Mouse (Mus musculus) hindbrain, embryonic 10.5 days (tissue): ENCODE results near the gene Cyp8b1. TPM values are rescaled to one million over a fixed set of nuclear protein-coding genes. Genes with fewer than 3 reads are reported as not detected.

Experiments
- DNase-seq: peaks from one replicate; pipeline ENCODE4 v3.0.0-alpha.2; 2017; ENCODE audit warnings: low spot score
- H3K27ac ChIP-seq: fragments of 300-500 bp; sonication (generic); 2 replicates; pipeline ENCODE4 v1.5.1; 2016; ENCODE audit warnings: mild to moderate bottlenecking, moderate library complexity
- H3K27me3 ChIP-seq: fragments of 300-500 bp; sonication (generic); 2 replicates; pipeline ENCODE4 v1.6.1; 2016; ENCODE audit warnings: mild to moderate bottlenecking; ENCODE audit not compliant: poor library complexity, insufficient read depth, severe bottlenecking
- H3K36me3 ChIP-seq: fragments of 300-500 bp; sonication (generic); 2 replicates; pipeline ENCODE4 v1.6.1; 2016; ENCODE audit warnings: mild to moderate bottlenecking, moderate library complexity
- H3K4me1 ChIP-seq: fragments of 300-500 bp; sonication (generic); replicated peaks from 2 replicates; pipeline ENCODE4 v1.6.1; 2016; ENCODE audit warnings: mild to moderate bottlenecking
- H3K4me3 ChIP-seq: fragments of 300-500 bp; sonication (generic); 2 replicates; pipeline ENCODE4 v1.5.1; 2016; ENCODE audit warnings: mild to moderate bottlenecking, moderate library complexity
- H3K9me3 ChIP-seq: fragments of 300-500 bp; sonication (generic); 2 replicates; pipeline ENCODE4 v1.6.1; 2016; ENCODE audit warnings: mild to moderate bottlenecking, moderate library complexity
- WGBS: fragments of 180-500 bp; shearing (Covaris S2); methylation state at CpG from one replicate; pipeline ENCODE4 v1.1.7; 2016; 5-methylcytosine and 5-hydroxymethylcytosine counted together
- polyA plus RNA-seq: library from polyadenylated mRNA; unstranded; fragments of >200 nt; fragmentation: Nextera tagmentation; extraction: Ambion mirVana; gene quantifications from 2 replicates; pipeline ENCODE4 v1.2.1, GENCODE M21; 2016

Gene Cyp8b1
- polyA plus RNA-seq, 1 experiment from 2014 or later, result not detected

- Histone ChIP-seq H3K36me3 (no peaks in the 10 kb centered on the region), H3K4me1 (no peaks in the 10 kb centered on the region), H3K9me3 (no peaks in the 10 kb centered on the region), H3K27ac (no peak overlapping the region), H3K27me3 (no peaks in the 10 kb centered on the region), H3K4me3 (no peak overlapping the region)
- no peak for DNase-seq
- WGBS, result 84% methylated on average over 4 of the region's 4 CpGs
Observed at GRCm38 (mm10) chr9:121896820-121897219, 19.3 kb downstream of the Cyp8b1 start.

DNA sequence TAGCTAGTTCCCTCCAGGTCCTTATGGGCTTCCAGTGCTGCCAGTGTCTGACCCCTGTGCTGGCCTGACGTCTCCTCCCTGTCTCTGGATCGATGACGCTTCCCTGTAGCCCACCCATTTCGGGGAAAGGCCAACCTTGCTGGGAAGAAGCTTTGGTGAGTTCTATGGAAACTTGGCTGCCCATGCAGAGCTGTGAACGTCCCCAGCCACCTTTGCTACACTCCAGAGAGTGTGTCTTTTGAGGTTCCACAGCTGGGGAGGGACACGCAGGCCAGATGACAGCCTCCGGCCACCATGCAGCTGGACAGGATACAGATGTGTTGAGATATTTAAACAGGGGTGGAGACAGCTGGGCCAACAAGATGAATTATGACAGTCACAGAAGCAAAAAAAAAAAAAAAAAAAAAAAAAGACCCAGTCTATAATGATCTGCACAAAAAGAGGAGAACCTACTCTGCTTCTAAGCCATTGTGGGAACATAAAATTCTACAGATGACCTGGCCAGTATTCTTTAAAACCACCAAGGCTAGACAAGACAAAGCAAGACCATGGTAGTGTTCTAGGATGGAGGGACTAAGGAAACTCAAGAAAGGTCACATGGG lies 20.6 kb downstream of the Cyp8b1 start:
- H3K4me1 ChIP-seq, result peaks cover 8% of the 10 kb centered on the region
- no peak for DNase-seq
- no peak overlapping the region for H3K27ac ChIP-seq
- H3K9me3 ChIP-seq, result no peaks in the 10 kb centered on the region
- H3K4me3 ChIP-seq, result no peak overlapping the region
- no peaks in the 10 kb centered on the region for H3K27me3 ChIP-seq
- no peaks in the 10 kb centered on the region for H3K36me3 ChIP-seq
- 76% methylated on average over 7 of the region's 7 CpGs for WGBS

- WGBS, result 86% methylated on average over 7 of the region's 7 CpGs
Observed at GRCm38 (mm10) chr9:121894447-121894846, 21.7 kb downstream of the Cyp8b1 start.

DNA sequence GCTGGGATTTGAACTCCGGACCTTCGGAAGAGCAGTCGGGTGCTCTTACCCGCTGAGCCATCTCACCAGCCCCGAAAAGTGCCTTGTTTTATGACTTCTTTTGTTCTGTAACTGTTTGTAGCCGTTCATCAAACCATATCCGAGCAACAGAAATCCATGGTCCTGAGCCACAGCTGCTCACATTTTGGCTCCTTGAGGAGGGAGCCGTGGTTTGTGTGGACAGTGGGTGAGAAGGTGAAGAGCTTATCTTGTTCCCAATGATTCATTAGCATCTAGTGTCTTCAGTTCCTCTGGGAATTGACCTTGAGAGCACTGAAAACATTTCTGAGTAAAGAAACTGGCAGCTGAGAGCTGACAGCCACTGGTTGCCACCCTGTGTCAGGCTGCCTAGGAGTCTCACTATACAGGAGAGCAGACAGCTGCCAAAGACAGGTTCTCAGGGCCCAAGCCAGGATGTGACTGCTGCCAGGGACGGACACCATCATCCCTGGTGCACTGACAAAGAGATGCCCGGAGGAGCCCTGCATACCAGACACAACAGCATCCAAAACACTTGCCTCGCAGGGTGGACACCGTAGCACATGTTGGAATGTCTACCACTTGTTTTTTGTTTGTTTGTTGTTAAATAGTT lies 23.9 kb downstream of the Cyp8b1 start:
- Histone ChIP-seq H3K4me1 (peaks cover 15% of the 10 kb centered on the region), H3K36me3 (no peaks in the 10 kb centered on the region), H3K27me3 (no peaks in the 10 kb centered on the region), H3K9me3 (no peaks in the 10 kb centered on the region), H3K27ac (no peak overlapping the region), H3K4me3 (no peak overlapping the region)
- WGBS, result 90% methylated on average over 12 of the region's 12 CpGs
- no peak for DNase-seq

More at GRCm38 (mm10) chr9:121894447-121894846, 21.7 kb downstream of the Cyp8b1 start:
- DNase-seq, result no peak
- H3K36me3 ChIP-seq, result no peaks in the 10 kb centered on the region
- H3K4me1 ChIP-seq, result peaks cover 15% of the 10 kb centered on the region
- H3K27ac ChIP-seq, result no peak overlapping the region
- H3K4me3 ChIP-seq, result no peak overlapping the region
- no peaks in the 10 kb centered on the region for H3K9me3 ChIP-seq
- no peaks in the 10 kb centered on the region for H3K27me3 ChIP-seq

DNA sequence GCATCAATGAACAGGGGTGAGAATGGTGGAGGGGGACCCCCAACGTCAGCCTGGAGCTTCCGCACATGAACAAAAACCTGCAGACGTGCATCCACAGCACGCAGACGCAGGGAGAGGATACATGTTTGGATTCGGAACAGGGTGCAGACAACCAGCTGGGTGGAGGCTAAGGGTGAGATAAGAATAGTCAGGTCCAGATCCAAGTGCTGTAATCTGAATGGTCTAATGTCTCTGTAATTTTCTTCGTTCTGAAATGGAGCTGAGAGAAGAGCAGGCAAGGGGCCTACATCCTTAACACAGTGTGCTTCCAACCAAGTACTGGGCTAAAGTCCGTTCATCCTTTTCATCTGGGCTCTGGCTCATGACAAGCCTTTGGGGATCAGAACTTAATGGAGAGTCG lies 24.8 kb downstream of the Cyp8b1 start:
- Histone ChIP-seq H3K4me3 (no peak overlapping the region), H3K9me3 (no peaks in the 10 kb centered on the region), H3K36me3 (no peaks in the 10 kb centered on the region), H3K4me1 (peaks cover 15% of the 10 kb centered on the region), H3K27ac (no peak overlapping the region), H3K27me3 (no peaks in the 10 kb centered on the region)
- DNase-seq, result no peak
- WGBS, result 91% methylated on average over 9 of the region's 9 CpGs

- H3K9me3 ChIP-seq, result no peaks in the 10 kb centered on the region
- H3K27me3 ChIP-seq, result no peaks in the 10 kb centered on the region
- 0 out of 2 replicates have a peak overlapping the region, but pooled peaks have one; percentile 11 for H3K4me3 ChIP-seq
- H3K36me3 ChIP-seq, result no peaks in the 10 kb centered on the region
- 32% methylated on average over 18 of the region's 18 CpGs for WGBS
- H3K4me1 ChIP-seq, result peaks cover 15% of the 10 kb centered on the region
- H3K27ac ChIP-seq, result peak overlapping the region; percentile 29
- peak; percentile 48 for DNase-seq
Observed at GRCm38 (mm10) chr9:121890441-121890941, 25.6 kb downstream of the Cyp8b1 start.

GRCm38 (mm10) chr9:121889927-121890440 lies 26.1 kb downstream of the Cyp8b1 start:
- Histone ChIP-seq H3K27ac (peak overlapping the region; percentile 29; the same call in 1 of the 2 replicates), H3K4me3 (0 out of 2 replicates have a peak overlapping the region, but pooled peaks have one; percentile 11), H3K4me1 (peaks cover 15% of the 10 kb centered on the region), H3K36me3 (no peaks in the 10 kb centered on the region), H3K9me3 (no peaks in the 10 kb centered on the region), H3K27me3 (no peaks in the 10 kb centered on the region)
- no peak for DNase-seq
- WGBS, result 67% methylated on average over 4 of the region's 4 CpGs

- Histone ChIP-seq H3K27me3 (no peaks in the 10 kb centered on the region), H3K27ac (no peak overlapping the region), H3K4me1 (peaks cover 4% of the 10 kb centered on the region; the same call in 1 of the 2 replicates), H3K9me3 (no peaks in the 10 kb centered on the region), H3K36me3 (no peaks in the 10 kb centered on the region), H3K4me3 (no peak overlapping the region)
- WGBS, result 77% methylated on average over 7 of the region's 7 CpGs
- DNase-seq, result no peak
Observed at GRCm38 (mm10) chr9:121882015-121882457, 34.1 kb downstream of the Cyp8b1 start.

- Histone ChIP-seq H3K4me3 (no peak overlapping the region), H3K36me3 (no peaks in the 10 kb centered on the region), H3K27ac (no peak overlapping the region), H3K4me1 (peaks cover 4% of the 10 kb centered on the region; the same call in 1 of the 2 replicates), H3K27me3 (no peaks in the 10 kb centered on the region), H3K9me3 (no peaks in the 10 kb centered on the region)
- 83% methylated on average over 6 of the region's 6 CpGs for WGBS
- no peak for DNase-seq
Observed at GRCm38 (mm10) chr9:121881301-121881700, 34.8 kb downstream of the Cyp8b1 start.

DNA sequence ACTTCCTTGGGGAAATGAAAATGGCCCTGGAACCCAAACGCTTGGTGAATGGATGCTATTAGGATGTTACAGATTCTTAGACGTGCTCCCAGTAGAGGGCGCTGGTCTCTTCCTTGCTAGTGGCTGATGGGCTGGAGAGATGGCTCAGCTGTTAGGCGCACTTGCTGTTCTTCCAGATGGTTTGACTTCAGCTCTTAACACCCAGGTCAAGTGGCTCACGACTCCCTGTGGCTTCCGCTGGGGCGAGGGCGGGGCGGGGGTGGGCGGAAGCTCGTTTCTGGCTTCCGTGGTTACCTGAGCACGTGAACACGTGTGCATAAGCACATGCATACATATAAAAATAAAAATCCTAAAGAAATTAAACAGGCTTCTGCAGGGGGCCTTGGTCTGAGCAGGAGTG lies 35.3 kb downstream of the Cyp8b1 start:
- Histone ChIP-seq H3K27ac (no peak overlapping the region), H3K36me3 (no peaks in the 10 kb centered on the region), H3K9me3 (no peaks in the 10 kb centered on the region), H3K4me1 (peaks cover 4% of the 10 kb centered on the region; the same call in 1 of the 2 replicates), H3K27me3 (no peaks in the 10 kb centered on the region), H3K4me3 (no peak overlapping the region)
- WGBS, result 31% methylated on average over 14 of the region's 14 CpGs
- peak; percentile 60 for DNase-seq

- WGBS, result 31% methylated on average over 3 of the region's 3 CpGs
- no peaks in the 10 kb centered on the region for H3K36me3 ChIP-seq
- no peak overlapping the region for H3K4me3 ChIP-seq
- H3K9me3 ChIP-seq, result no peaks in the 10 kb centered on the region
- peak; percentile 35 for DNase-seq
- no peaks in the 10 kb centered on the region for H3K27me3 ChIP-seq
- H3K4me1 ChIP-seq, result peaks cover 4% of the 10 kb centered on the region; the same call in 1 of the 2 replicates
- H3K27ac ChIP-seq, result no peak overlapping the region
Observed at GRCm38 (mm10) chr9:121877052-121877740, 38.9 kb downstream of the Cyp8b1 start.

GRCm38 (mm10) chr9:121873578-121873977 lies 42.5 kb downstream of the Cyp8b1 start:
- H3K36me3 ChIP-seq, result no peaks in the 10 kb centered on the region
- H3K27ac ChIP-seq, result no peak overlapping the region
- no peak for DNase-seq

More at GRCm38 (mm10) chr9:121873578-121873977, 42.5 kb downstream of the Cyp8b1 start:
- H3K27me3 ChIP-seq, result no peaks in the 10 kb centered on the region
- no peaks in the 10 kb centered on the region for H3K4me1 ChIP-seq
- no peaks in the 10 kb centered on the region for H3K9me3 ChIP-seq
- no peak overlapping the region for H3K4me3 ChIP-seq
